Mouse (Mus musculus): ENCODE data around the gene Nsf.

Gene Nsf

GRCm38 (mm10) chr11:103941351-103941750 lies 12.5 kb downstream of the Nsf start:
- no peak for DNase-seq (ENCODE audit: low spot score)

DNA sequence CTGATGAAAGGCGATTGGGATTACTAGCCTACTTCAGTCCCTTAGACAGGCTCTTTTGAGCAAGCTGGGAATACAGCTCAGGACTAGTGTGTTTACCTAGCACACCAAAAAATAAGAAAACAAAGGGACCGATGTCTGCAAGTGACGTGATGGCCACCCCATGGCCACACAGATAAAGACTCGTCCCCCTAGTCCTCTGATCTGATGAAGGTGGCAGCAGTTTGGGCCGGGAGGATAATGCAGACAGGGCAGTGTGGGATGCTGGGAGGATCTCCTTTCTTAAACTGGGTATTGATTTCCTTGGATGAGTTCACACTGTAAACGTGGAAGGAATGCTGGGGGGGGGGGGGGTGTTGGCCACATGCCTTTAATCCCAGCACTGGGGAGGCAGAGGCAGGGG lies 13.0 kb downstream of the Nsf start:
- no peak for DNase-seq (ENCODE audit: low spot score)

DNA sequence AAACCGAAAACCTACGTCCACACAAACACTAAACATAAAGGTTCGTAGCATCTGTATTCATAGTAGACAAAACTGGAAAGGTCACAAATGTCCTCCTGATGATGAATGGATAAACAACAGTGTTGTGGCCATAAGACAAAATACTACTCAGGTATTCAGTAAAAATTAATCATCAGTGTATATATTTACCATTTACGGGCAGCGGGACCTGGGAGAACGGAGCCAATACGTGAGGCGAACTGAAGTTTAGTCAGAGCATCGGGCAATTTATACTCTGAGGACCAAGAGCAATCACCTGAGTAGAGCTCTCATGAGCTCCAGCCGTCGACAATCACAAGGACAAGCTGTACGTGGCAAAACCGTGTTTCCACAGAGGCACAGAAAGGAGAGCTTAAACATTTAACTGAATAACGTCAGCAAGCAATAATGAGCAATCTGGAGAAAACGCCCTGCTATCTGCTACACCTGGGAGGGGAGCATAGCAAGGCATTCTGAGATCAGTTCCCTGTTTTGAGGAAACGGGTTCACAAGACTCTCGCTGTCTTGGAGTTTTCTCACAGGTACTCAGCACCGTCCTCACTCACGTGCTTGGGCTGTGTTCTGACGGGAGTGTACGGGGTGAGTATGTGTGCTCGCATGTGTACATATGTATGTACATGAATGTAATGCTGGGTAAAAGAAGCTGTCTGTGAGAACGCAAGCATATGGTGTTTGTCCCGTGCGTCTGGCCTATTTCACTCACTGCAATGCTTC lies 15.7 kb downstream of the Nsf start:
- DNase-seq (ENCODE audit: low spot score) = no peak

DNA sequence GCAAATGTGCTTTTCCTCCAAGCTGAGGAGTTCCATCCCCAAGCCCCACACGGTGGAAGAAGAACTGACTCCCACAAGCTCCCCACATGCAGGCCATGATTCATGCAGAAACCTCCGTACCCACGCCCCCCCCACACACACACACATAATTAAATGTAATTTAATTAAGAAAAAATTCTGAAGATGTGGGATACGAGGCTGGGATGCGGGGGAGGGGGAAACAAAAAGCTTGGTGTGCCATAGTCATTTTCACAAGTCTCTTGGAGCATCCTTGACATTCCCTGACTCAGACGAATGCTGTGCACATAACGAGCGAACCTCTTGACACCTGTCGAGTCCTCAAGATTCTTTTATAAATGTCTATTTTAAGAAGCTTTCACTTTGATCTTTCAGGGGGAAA lies 16.4 kb downstream of the Nsf start:
- no peak for DNase-seq (ENCODE audit: low spot score)

GRCm38 (mm10) chr11:103935717-103936116 lies 18.1 kb downstream of the Nsf start:
- no peak for DNase-seq (ENCODE audit: low spot score)

DNA sequence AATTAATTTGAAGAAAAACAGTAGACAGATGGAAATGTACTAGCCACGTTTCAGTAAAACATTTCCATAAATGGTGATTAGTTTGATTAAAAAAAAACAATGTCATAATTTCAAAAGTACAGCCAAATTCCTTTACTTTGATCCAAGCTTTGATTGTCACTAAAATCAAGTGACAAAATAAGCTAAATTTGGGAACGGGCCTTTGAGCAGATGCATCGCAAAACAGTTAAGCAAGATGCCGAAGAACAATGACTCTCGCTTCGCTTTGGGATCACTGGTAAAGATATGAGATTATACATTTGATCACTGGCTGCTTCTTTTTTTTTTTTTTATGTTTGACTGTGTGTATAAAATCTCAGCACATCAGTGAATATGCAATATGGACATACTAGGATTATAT lies 20.0 kb downstream of the Nsf start:
- no peak for DNase-seq (ENCODE audit: low spot score)

- no peak for DNase-seq (ENCODE audit: low spot score)
These were observed 29.9 kb downstream of the Nsf start for GRCm38 (mm10) chr11:103923957-103924356.

DNA sequence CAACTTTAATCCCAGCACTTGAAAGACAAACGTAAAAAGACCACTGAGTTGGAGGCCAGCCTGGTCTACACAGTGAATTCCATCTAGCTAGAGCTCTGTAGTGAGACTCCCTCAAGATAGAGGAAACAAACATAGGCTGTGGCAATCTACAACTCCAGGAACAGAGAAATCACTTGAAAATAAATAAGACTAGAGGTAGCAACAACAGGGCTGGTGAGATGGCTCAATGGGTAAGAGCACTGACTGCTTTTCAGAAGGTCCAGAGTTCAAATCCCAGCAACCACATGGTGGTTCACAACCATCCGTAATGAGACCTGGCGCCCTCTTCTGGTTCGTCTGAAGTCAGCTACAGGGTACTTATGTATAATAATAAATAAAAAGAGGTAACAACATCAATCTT lies 30.6 kb downstream of the Nsf start:
- DNase-seq (ENCODE audit: low spot score) = no peak

GRCm38 (mm10) chr11:103922812-103923211 lies 31.0 kb downstream of the Nsf start:
- no peak for DNase-seq (ENCODE audit: low spot score)

- DNase-seq (ENCODE audit: low spot score) = no peak
These were observed 33.2 kb downstream of the Nsf start for GRCm38 (mm10) chr11:103920665-103921064.

- DNase-seq (ENCODE audit: low spot score) = no peak
These were observed 37.0 kb downstream of the Nsf start for GRCm38 (mm10) chr11:103916807-103917206.

DNA sequence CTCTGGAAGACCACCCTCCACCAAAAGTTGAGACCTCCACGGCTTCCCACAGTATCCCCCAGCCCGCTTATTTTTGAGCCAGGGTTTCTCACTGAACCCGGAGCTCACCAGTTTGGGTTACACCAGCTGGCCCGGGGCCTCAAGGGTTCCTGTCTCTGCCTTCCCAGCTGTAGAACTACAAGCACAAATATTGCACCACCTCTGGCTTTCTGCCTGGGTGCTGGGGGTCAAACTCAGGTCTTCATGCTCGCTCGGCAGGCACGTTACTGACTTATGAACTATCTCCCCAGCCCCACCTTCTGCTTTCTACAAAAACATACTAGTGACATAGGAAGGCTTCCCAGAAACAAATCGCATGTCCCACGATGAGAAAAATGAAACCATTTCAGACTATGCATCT lies 38.2 kb downstream of the Nsf start:
- no peak for DNase-seq (ENCODE audit: low spot score)

DNA sequence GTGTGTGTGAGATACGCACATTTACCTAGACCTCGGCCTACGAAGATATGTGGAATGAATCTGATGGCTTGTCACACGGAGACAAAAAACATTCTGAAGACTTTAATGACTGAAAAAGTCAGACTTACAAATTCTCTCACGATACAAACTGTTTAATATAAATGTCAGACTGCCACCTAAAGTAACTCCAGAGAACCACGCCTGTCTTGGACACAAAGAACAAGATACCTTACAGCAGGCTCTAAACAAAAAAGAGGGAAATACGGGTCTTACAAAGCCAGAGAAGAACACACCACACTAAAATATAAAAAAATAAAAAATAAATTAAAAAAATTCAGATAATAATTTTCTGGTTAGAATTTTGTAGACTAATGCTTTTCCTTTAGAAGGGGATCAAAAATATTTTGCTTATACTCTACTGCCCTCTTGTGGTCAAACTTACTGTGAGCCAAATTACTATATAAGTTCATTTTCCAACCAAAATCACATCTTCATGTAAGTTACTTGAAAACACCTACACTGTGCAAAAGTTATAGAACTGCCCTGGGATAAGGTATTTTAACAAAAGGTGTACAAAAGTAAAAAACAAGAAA lies 42.8 kb downstream of the Nsf start:
- DNase-seq (ENCODE audit: low spot score) = peak; percentile 59

GRCm38 (mm10) chr11:103910531-103910930 lies 43.3 kb downstream of the Nsf start:
- DNase-seq (ENCODE audit: low spot score) = no peak

DNA sequence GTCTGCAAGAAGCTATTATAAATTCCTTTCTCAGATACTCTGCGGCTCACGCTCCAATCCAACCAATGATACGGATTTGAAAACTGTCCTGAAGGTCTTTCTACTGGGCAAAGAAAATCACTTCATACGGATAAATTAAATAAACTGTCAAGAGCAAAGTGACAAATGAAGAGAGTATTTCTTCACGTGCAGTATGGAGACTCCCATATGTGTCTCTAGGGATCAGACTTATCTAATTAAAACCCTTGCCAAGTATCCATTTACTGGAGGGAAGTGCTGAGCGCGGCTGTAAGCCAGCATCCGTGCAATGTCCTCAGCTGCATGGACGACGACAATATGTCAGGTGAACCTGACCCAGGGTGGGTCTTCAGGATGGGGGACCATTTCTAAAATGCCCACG lies 44.0 kb downstream of the Nsf start:
- DNase-seq (ENCODE audit: low spot score) = no peak

DNA sequence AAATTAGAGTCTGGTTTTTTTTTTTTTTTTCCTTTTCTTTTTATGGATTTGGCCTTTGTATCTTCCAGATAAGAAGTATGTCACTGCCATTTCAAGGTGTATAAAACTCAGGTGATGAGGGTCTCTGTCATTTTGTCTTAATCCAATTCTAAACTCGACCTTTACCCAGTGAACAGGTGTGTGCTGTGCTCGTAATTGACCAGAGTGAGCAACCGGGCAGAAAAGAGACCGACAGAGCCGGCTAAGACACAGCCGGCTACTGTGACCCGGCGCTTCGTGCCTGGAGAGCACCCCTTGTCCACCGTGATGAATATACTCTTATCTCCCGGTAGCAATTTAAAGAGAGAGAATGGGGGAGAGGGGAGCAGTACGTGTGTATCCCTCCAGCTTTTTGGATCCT lies 44.5 kb downstream of the Nsf start:
- no peak for DNase-seq (ENCODE audit: low spot score)

GRCm38 (mm10) chr11:103906051-103906719 lies 47.7 kb downstream of the Nsf start:
- no peak for DNase-seq (ENCODE audit: low spot score)

DNA sequence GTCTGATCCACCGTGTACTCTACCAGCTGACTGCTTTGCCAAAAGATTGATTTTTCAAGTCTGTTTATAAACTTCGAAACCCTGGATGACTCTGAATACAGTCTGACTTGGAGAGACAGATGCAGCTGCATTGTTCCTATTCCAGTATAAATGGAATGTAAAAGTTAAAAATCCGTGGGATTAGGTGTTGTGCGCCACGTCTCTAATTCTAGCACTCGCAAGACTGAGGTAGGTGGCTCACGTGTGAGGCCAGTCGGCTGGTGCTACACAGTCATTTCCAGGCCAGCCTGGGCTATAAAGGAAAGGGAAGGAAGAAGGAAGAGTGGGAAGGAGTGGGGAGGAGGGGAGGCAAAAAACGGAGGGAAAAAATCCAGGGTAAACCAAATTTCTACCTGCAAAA lies 48.4 kb downstream of the Nsf start:
- DNase-seq (ENCODE audit: low spot score) = no peak

DNA sequence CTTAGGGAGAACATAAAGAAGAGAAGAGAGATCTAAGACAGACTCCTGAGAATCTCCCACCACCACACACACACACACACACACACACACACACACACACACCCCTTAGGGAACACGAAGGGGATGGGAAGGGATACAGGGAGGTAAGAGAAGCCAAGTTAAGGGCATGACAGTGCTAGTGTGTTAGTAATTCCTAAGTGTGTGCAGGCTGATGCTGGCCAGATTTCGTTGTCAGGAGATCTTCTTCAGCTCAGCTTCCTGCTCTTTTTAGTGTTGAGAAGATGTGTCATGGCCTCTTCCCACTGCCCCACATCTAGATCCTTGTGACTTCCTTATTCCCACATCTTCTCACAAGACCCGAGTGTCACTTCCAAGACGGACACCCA lies 52.3 kb downstream of the Nsf start:
- no peak for DNase-seq (ENCODE audit: low spot score)

- DNase-seq (ENCODE audit: low spot score) = no peak
These were observed 52.9 kb downstream of the Nsf start for GRCm38 (mm10) chr11:103900803-103901580.

DNA sequence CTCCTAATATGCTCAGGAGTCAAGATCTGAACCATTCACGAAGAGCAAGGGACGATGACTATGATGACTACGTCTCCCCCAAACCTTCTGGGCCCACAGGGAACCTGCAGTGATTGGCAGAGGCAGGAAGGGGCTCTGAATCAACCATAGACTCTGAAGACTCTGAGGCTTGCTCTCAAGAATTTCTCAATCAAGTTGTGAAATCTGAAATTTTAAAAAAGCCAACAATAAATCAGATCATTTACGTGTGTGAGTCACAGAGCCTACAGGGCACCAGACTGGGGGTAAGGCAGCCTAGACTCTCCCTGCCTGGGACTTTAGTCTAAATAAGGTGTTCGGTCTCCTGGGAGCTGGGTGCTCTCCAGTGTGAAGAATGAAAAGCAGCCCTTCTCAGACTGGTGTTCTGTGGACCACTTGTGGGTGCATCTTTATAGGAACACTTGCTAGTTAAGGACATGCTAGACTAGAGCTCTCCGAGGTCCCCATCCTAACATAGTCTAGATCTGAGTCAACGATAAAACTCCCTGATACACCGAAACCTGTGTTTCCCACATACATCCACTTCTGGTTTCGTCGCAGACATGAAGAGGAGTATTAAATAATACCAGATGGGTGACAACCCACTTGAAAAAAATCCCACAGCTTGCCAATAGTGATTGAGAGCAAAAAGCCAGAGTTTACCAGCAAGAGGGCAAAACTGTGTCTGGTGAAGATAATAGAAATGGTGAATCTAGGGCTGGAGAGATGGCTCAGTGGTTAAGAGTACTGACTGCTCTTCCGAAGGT lies 56.7 kb downstream of the Nsf start:
- no peak for DNase-seq (ENCODE audit: low spot score)

DNA sequence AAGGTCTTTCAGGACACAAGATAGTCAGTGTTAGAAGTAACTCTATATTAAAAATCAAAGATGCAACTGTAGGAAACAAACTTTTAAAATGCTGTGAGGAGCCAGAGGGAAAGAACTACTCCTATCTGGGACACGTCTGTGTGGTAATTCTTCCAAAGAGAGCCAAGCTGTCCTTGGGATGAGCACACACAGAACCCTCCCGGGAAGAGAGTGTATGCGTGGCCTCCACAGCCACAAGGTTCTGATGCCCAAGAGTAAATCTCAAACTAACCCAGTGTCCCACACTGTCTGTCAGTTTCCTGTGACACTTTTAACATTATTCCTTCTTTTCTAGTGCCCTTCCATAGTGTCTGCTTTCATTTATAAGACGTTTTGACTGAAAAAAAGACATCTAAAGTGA lies 57.8 kb downstream of the Nsf start:
- DNase-seq (ENCODE audit: low spot score) = no peak
